Mouse (Mus musculus) Muller cell, postnatal 12 days (primary cell): ENCODE data around the gene Id1.
A peak's percentile ranks its signal among the peaks of the same experiment; 100 is the strongest.

Experiments used
- DNase-seq: peaks from one replicate; pipeline ENCODE4 v3.0.0-alpha.2; 2015; ENCODE audit errors: inconsistent ontology term

Gene Id1

GRCm38 (mm10) chr2:152742435-152742834, 6.4 kb downstream of the Id1 start:
- no peak for DNase-seq

DNA sequence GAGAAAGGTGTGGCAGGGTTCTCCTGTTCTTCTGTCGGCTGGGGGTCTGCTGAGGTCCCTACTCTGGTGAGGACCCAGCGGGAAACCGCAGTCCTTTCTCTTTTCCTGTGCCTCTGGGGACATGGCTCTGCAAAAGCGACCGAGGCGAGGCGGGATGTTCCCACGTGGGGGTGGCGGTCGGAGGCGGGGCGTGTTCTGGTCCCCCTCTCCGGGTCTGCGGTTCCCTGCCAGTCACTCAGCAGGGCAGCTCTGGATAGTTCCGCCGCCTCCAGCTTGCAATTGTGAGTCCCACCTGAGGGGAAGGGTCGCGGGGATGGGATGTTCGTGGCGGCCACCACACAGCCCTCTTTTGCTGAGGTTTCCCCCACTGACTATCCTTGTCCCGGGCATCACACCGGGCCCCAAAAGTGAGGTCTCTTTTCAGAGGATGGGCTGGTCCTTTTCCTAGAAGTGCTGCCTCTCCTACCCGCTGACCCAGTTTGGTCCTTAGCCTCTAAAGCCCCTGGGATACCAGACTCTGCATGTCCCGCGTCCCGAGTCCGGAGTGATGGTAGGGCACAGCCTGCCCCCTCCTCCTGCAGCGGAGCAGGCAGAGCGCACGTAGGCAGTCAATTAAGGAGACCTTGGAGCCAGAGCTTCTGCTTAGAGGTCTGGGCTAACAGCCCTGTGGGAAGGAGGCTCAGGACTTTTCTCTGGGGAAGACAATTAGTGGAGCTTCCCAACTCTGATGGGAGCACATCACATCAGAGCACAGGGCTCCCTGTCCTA, 18.1 kb downstream of the Id1 start, which contains the start of gene Cox4i2:
Gene Cox4i2, plus strand, starts transcription at position 230 of the 768 bp plus-strand sequence.
- no peak for DNase-seq

DNA sequence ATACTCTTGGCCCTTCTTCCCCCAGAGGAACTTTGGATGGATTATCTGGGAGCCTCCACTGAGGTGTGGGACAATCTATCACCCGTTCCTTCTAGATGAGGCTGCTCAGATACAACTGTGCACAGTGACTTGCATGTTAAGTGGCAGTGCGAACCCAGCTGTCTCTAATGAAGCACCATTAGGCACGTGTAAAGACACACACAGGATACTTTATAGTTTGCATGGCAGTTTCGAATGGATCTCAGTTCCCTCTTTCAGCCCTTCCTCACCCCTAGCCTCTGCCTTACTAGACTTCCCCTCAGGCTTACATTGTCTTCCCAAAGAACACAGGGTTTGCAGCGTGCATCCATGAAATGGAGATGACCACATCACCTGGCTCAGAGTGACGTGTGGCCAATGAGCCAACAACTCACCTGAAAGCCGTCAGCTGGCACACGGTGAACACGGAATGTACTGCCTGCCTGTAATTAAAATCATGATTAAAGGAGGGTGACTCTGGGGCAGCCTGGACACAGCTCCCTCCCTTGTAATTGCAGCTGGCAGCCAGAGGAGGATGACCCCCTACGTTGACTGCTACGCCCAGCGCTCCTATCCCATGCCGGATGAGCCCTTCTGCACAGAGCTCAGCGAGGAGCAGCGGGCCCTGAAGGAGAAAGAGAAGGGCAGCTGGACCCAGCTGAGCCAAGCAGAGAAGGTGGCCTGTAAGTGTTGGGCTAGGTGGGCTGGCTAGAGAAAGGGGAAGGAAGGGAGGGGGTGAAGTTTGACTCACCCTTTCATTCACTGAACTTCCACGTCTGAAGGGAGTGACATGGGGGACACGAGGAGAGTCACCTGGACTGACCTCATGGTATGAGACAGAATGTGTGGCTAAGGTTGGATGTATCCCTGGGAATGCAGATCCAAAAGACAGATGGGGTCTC, 20.7 kb downstream of the Id1 start:
- DNase-seq = no peak

GRCm38 (mm10) chr2:152757478-152757877, 21.4 kb downstream of the Id1 start:
- no peak for DNase-seq

GRCm38 (mm10) chr2:152758351-152758750, 22.3 kb downstream of the Id1 start:
- no peak for DNase-seq

DNA sequence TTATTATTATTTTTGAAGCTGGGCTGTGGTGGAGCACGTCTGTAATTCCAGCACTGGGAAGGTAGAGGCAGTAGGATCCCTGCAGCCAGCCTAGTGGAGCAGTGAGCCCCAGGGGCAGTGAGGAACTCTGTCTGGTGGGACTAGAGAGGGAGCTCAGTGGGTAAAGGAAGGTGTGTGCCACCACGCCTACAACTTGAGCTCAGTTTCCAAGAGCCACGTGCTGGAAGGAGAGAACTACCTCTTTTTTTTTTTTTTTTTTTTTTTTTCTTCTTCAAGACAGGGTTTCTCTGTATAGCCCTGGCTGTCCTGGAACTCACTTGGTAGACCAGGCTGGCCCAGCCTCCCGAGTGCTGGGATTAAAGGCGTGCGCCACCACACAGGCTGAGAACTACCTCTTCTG, 27.3 kb downstream of the Id1 start:
- no peak for DNase-seq

DNA sequence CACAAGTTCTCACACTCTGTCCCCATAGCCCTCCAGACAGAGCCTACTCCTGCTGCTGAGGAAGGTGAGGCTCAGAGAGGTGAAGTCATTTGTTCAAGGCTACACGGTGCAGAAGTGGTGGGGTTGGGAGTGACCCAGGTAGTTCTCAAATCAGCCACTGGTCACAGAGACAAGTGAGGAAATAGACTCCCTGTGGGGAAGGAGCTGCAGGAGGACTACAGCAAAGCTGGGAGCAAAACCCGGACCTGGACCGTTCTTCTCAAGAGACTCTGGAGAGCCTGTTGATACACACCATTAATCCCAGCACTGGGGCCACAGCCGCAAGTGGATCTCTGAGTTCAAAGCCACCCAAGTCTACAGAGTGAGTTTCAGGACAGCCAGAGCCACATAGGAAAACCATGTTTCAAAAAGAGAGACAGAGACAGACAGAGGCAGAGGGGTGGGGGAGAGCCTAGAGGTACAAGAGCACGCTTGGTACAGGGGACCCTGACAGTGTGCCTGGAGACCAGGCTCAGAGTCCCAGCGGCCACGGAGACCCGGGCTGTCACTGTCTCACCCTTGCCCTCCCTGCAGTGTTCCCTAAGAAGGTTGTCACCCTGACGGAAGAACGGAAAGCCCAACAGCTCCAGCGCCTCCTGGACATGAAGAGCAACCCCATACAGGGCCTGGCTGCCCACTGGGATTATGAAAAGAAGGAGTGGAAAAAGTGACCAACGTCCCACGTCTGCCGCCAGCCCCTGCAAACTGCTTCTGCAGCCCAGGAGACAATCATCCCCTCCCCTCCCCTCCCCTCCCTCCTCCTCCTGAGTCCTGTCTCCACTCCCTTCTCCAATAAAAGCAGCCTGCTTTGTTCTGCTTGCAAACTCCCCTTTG, 28.4 kb downstream of the Id1 start:
- DNase-seq = peak; percentile 68

DNA sequence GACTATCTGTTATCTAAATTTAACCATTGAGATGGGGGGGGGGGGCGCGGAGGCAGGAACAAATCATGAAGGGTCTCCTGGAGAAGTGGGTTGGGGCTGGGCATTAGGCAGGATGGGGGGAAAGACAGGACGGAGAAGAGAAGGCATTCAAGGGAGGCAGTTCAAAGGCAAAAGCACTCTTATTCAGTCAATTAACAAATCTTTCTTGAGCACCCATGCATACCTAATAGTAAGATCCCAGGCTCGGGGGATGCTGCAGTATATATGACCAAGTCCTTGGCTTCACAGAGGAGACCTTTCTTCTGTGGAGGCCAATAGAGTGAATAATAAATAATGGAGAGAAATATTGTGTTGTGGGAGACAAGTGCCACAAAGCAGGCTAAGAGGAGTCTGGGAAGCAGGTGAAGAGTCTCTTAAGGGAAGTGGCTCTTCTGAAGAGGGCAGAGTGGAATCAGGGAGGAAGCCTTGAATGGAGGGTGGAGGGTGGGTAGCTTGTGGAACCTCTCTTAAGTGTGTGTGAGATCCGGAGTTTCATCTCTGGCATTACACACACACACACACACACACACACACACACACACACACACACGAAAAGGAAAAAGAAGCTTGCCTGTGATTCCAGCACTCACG, 29.1 kb downstream of the Id1 start:
- DNase-seq = peak; percentile 56

DNA sequence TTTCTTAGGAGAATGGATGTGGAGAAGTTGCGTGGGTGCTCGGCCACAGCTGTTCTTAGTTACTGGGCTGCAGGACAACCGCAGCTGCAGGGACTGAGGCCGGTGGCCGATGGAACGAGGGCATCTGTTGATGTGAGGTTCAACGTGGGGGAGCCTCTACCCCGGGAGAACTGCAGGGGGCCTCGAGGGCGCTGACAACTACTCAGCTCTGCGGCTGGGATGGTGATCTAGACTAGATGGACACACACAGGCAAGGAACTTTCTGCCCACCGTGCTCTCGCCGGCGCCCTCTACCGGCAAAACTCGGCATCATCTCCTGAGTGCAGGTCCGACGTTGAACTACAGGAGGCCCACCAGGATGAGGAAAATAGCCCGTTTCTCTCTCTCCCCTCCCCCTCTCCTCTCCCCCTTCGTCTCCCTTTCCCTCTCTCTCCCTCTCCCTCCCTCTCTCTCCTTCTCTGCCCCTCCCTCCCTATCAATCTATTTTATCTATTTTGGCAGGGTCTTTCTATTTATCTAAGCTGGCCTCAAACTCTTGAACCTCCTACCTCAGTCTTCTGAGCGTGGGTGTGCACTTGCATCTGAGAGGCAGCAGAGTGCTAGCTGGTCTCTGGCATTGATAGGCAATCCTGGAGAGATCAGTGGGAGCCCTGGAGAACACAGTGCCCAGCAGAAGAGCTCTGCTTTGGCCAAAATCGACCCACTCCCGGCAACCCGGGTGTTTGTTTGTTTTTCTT, 30.5 kb downstream of the Id1 start:
- peak; percentile 84 for DNase-seq

DNA sequence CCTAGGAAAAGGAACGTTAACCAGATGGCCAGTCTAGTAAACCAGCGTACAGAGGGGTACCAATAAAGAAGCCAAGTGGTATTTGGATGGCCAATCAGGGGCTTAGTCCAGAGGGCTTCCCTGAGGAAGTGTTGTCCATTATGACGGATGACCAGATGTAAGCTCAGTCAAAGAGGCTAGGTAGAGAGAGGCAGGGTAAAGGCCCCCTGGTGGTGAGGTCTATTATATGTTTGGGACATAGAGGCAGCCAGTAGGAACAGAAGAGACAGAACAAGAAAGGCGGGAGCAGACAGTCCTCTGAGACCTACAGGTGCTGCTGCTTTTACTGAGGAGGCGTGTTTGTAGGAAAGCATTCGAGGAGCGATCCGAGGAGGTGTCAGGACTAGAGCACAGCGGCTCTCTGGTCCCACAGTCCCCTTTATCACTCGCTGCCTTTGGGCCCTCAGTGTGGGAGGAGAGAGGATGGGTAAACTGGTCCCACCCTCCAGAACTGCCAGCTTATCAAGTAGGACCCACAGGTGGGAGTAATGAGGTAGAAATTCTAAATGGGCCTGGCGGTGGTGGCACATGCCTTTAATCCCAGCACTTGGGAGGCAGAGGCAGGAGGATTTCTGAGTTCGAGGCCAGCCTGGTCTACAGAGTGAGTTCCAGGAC, 31.7 kb downstream of the Id1 start:
- DNase-seq = no peak

DNA sequence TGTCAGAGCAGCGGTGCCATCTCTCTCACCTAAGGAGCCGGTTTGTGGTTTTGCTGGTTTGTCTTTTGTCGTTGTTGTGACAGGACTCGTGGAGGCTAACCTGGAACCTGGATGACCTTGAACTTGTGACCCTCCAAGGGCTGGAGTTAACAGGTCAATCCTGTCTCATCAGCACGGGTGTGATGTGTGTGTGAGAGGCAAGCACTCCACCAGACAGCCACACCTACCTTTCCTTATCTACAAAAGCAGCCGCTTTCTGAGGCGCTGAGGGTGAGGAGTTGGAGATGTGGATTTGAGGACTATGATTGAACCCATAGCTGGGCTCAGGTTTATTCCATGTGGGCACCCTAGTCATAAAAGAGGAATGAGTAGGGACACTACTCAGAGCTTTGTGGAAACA, 33.6 kb downstream of the Id1 start:
- no peak for DNase-seq

- DNase-seq = no peak
Measured at GRCm38 (mm10) chr2:152771571-152771970, 35.5 kb downstream of the Id1 start.

- no peak for DNase-seq
Measured at GRCm38 (mm10) chr2:152772231-152772630, 36.2 kb downstream of the Id1 start.

DNA sequence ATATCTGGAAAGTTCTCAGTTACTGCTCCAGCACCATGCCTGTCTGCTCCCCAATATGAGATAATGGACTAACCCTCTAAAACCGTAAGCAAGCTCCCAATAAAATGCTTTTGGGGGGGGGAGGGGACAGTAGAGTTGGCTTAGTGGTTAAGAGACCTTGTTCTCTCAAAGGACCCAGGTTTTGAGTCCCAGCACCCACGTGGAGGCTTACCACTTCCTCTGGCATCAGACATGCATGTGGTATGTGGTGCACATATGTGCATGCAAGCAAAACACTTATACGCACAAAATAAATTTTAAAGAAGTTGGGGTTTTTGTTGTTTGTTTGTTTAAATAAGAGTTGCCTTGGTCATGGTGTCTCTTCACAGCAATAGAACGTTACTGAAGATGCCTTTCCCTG, 39.3 kb downstream of the Id1 start:
- no peak for DNase-seq

DNA sequence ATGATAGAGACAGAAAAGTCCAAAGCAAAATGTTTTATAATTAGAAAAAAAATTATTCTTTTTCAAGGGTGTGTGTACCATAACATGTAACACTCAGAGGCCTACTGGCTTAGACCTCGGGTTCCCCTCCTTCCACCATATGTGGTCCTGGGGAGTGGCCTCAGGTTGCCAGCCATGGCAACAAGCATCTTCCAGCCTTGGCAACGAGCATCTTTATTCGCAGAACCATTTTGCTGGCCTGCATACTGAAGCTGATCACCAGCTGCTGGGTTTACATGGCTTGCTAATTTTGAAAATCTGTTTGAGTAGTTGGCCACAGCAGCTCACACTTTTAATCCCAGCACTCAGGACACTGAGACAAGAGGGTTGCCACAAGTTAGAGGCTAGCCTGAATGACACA, 40.0 kb downstream of the Id1 start:
- no peak for DNase-seq

DNA sequence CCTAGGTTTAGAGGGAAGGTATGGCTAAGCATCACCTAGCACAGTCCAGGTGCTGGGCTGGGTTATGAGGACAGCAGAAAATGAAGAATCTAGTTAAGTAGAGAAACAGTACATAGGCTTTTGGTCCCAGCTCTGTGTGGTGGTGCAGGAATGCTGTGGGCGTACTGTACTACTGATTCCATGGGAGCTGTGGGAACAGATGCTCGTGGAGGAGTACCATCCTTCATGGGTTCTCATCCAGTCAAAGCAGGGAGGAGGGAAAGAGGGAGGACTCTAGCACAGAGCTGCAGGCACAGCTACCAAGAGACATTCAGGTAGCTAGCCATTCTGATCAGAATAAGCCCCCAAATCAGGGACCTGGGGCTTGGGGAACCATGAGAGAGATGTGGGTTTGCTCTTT, 40.4 kb downstream of the Id1 start:
- no peak for DNase-seq

- no peak for DNase-seq
Measured at GRCm38 (mm10) chr2:152777081-152777480, 41.0 kb downstream of the Id1 start.

- DNase-seq = no peak
Measured at GRCm38 (mm10) chr2:152780466-152780865, 44.4 kb downstream of the Id1 start.

- DNase-seq = no peak
Measured at GRCm38 (mm10) chr2:152781031-152781711, 45.1 kb downstream of the Id1 start.

GRCm38 (mm10) chr2:152782656-152783055, 46.6 kb downstream of the Id1 start:
- peak; percentile 49 for DNase-seq
